Mouse (Mus musculus) liver, embryonic 14.5 days (tissue): ENCODE results near the gene Rab40b.

Experiments
- CTCF ChIP-seq: IDR thresholded peaks from 2 replicates; pipeline ENCODE4 v1.5.1; 2016; ENCODE audit warnings: antibody characterized with exemption, low read depth, control low read depth
- EP300 ChIP-seq: IDR thresholded peaks from 2 replicates; pipeline ENCODE4 v1.6.1; 2016; ENCODE audit warnings: antibody characterized with exemption, low read depth

DNA sequence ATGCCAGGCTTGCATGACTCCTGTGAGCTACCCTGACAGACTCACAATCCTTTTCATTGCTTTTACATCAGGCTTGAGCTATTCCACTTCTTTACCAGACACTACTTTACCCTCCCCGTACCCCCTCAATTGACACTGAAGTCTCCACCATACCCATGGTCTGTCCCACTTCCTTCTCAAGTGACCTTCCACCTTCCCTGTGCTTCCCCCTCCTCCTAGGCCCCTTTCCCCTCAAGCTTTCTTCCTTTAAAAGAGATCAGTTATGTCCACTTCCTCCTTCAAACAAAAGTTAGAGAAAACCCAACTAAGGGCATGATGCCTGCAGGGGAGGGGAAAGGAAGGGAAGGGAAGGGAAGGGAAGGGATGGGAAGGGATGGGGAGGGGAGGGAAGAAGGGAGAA lies 47.8 kb downstream of the Rab40b start:
- TF ChIP-seq EP300 (no peak), CTCF (no peak)
